Mouse (Mus musculus) liver, embryonic 11.5 days (tissue): Measurements from ENCODE around the gene Olfr543. TPM values are rescaled to one million over a fixed set of nuclear protein-coding genes. Genes with fewer than 3 reads are reported as not detected.
A peak's percentile ranks its signal among the peaks of the same experiment; 100 is the strongest.
"Not testable (repeated sequence)": the region's sequence is repeated elsewhere in the genome, so short reads cannot be mapped to it uniquely, and the experiment has no call there.

Experiments
- ATAC-seq: fragments of 200-750 bp; cut with Nextera tagmentation; replicated peaks from 2 replicates; pipeline ENCODE4 v1.8.0; 2017; ENCODE audit warnings: moderate number of reproducible peaks, mild to moderate bottlenecking, moderate TSS enrichment, moderate library complexity; ENCODE audit not compliant: low FRiP score
- DNase-seq: peaks from one replicate; pipeline ENCODE4 v3.0.0-alpha.2; 2017; ENCODE audit warnings: low spot score
- H3K27ac ChIP-seq: fragments of 300-500 bp; sonication (generic); 2 replicates; pipeline ENCODE4 v1.5.1; 2014; ENCODE audit warnings: mild to moderate bottlenecking, low read depth, low read length, control low read depth
- H3K27me3 ChIP-seq: fragments of 300-500 bp; sonication (generic); replicated peaks from 2 replicates; pipeline ENCODE4 v1.6.1; 2014; ENCODE audit warnings: low read length, mixed read lengths; ENCODE audit not compliant: control insufficient read depth, insufficient read depth
- H3K36me3 ChIP-seq: fragments of 300-500 bp; sonication (generic); 2 replicates; pipeline ENCODE4 v1.6.1; 2014; ENCODE audit warnings: mild to moderate bottlenecking, low read length, moderate library complexity, mixed read lengths; ENCODE audit not compliant: control insufficient read depth, insufficient read depth
- H3K4me1 ChIP-seq: fragments of 300-500 bp; sonication (generic); replicated peaks from 2 replicates; pipeline ENCODE4 v1.6.1; 2014; ENCODE audit warnings: low read length, mixed read lengths; ENCODE audit not compliant: control insufficient read depth, insufficient read depth
- H3K4me2 ChIP-seq: fragments of 300-500 bp; sonication (generic); 2 replicates; pipeline ENCODE4 v1.6.1; 2014; ENCODE audit warnings: mild to moderate bottlenecking, control low read depth, moderate library complexity
- H3K4me3 ChIP-seq: fragments of 300-500 bp; sonication (generic); 2 replicates; pipeline ENCODE4 v1.5.1; 2014; ENCODE audit warnings: low read depth, low read length, control low read depth
- H3K9ac ChIP-seq: fragments of 300-500 bp; sonication (generic); 2 replicates; pipeline ENCODE4 v1.6.1; 2014; ENCODE audit warnings: low read depth, low read length, control low read depth
- H3K9me3 ChIP-seq: fragments of 300-500 bp; sonication (generic); 2 replicates; pipeline ENCODE4 v1.6.1; 2016; ENCODE audit warnings: low read length, inconsistent platforms, mixed read lengths; ENCODE audit not compliant: control insufficient read depth
- WGBS: fragments of 180-500 bp; shearing (Covaris S2); extraction: QIAGEN DNeasy Blood & Tissue Kit; methylation state at CpG from one replicate; pipeline ENCODE4 v1.1.7; 2014; 5-methylcytosine and 5-hydroxymethylcytosine counted together
- polyA plus RNA-seq: library from polyadenylated mRNA; unstranded; fragments of >200 nt; fragmentation: Nextera tagmentation; extraction: Ambion mirVana; gene quantifications from 2 replicates; pipeline ENCODE4 v1.2.1, GENCODE M21; 2014

The Olfr543 gene
- polyA plus RNA-seq, 1 experiment from 2014 or later, result 0.47 TPM

- Histone ChIP-seq H3K36me3 (no peaks in the 10 kb centered on the region), H3K9me3 (no peaks in the 10 kb centered on the region), H3K27ac (no peak overlapping the region), H3K27me3 (peaks cover 6% of the 10 kb centered on the region; the same call in 1 of the 2 replicates), H3K9ac (no peak overlapping the region), H3K4me2 (no peak overlapping the region), H3K4me3 (no peak overlapping the region), H3K4me1 (no peaks in the 10 kb centered on the region; the same call in none of the 2 replicates)
- DNase-seq, result no peak
- WGBS, result 87% methylated on average over 6 of the region's 6 CpGs
- ATAC-seq, result no peak
Observed at GRCm38 (mm10) chr7:102508666-102509065, 27.2 kb upstream of the Olfr543 start.

GRCm38 (mm10) chr7:102508066-102508465, 26.6 kb upstream of the Olfr543 start:
- no peak overlapping the region for H3K4me2 ChIP-seq
- H3K27ac ChIP-seq, result no peak overlapping the region
- no peaks in the 10 kb centered on the region for H3K9me3 ChIP-seq
- peaks cover 6% of the 10 kb centered on the region; the same call in 1 of the 2 replicates for H3K27me3 ChIP-seq
- no peak for ATAC-seq
- no peak overlapping the region for H3K4me3 ChIP-seq
- H3K9ac ChIP-seq, result no peak overlapping the region
- no peaks in the 10 kb centered on the region for H3K36me3 ChIP-seq
- no peak for DNase-seq
- H3K4me1 ChIP-seq, result no peaks in the 10 kb centered on the region; the same call in 1 of the 2 replicates
- WGBS, result 86% methylated on average over 9 of the region's 9 CpGs

DNA sequence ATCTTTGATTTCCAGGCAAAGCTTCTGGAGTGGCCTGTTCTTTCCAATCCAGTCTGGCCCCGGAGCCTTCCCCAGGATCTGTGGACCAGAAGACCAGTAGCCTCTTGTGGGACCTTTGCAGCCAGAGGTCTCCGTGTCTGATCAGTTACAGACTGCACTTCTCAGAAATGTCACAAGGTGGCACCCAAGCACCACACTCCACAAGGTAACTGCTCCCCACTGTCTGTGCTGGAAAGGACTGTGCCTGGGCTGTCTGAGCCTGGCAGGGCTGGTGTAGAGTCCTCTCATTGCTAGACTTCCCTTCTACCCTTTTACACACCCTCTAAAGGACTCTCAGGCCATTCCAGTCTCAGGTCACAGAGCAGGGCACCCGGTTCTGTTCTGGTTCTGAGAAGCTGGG, 25.4 kb upstream of the Olfr543 start:
- no peak overlapping the region for H3K4me3 ChIP-seq

GRCm38 (mm10) chr7:102501986-102502385, 20.5 kb upstream of the Olfr543 start:
- no peak overlapping the region for H3K4me3 ChIP-seq
- no peaks in the 10 kb centered on the region for H3K36me3 ChIP-seq
- H3K27me3 ChIP-seq, result no peaks in the 10 kb centered on the region
- H3K9me3 ChIP-seq, result no peaks in the 10 kb centered on the region
- DNase-seq (no peak), ATAC-seq (no peak)
- whole genome bisulfite sequencing, result 73% methylated on average over 5 of the region's 5 CpGs
- H3K27ac ChIP-seq, result no peak overlapping the region
- H3K9ac ChIP-seq, result no peak overlapping the region
- no peak overlapping the region for H3K4me2 ChIP-seq
- no peaks in the 10 kb centered on the region for H3K4me1 ChIP-seq

More for the DNA sequence above, 25.4 kb upstream of the Olfr543 start:
- ATAC-seq (peak; percentile 65), DNase-seq (peak; percentile 63)
- Histone ChIP-seq H3K27ac (no peak overlapping the region), H3K9ac (no peak overlapping the region), H3K9me3 (no peaks in the 10 kb centered on the region), H3K4me2 (no peak overlapping the region), H3K27me3 (peaks cover 4% of the 10 kb centered on the region; the same call in 1 of the 2 replicates), H3K36me3 (no peaks in the 10 kb centered on the region), H3K4me1 (no peaks in the 10 kb centered on the region)
- WGBS, result 33% methylated on average over 3 of the region's 3 CpGs

- Histone ChIP-seq H3K4me2 (no peak within 1 kb of the TSS), H3K27me3 (no peaks in the 10 kb centered on the region), H3K4me1 (no peaks in the 10 kb centered on the region), H3K36me3 (no peaks in the 10 kb centered on the region), H3K4me3 (no peak within 1 kb of the TSS), H3K9me3 (no peaks in the 10 kb centered on the region), H3K27ac (no peak within 1 kb of the TSS), H3K9ac (no peak within 1 kb of the TSS)
- 59% methylated on average over 3 of the region's 3 CpGs for WGBS
- ATAC-seq (no peak), DNase-seq (no peak)
Observed at GRCm38 (mm10) chr7:102499473-102499872, 18.0 kb upstream of the Olfr543 start, which contains the start of gene Olfr545. Gene Olfr545, minus strand, starts transcription at chr7:102499573.

GRCm38 (mm10) chr7:102494416-102494815, 12.9 kb upstream of the Olfr543 start:
- not testable (repeated sequence) for H3K4me3 ChIP-seq, H3K27ac ChIP-seq, H3K4me2 ChIP-seq, DNase-seq, H3K27me3 ChIP-seq, H3K9ac ChIP-seq, H3K36me3 ChIP-seq, H3K9me3 ChIP-seq, H3K4me1 ChIP-seq
- 40% methylated on average over 7 of the region's 7 CpGs for WGBS
- peak; percentile 54; the same call in 1 of the 2 replicates for ATAC-seq

GRCm38 (mm10) chr7:102488161-102488560, 6.7 kb upstream of the Olfr543 start, which contains the start of gene Olfr544:
Gene Olfr544, minus strand, starts transcription at chr7:102488313.
- H3K9me3 ChIP-seq, result no peaks in the 10 kb centered on the region
- H3K9ac ChIP-seq, result no peak within 1 kb of the TSS
- H3K4me2 ChIP-seq, result no peak within 1 kb of the TSS
- no peak within 1 kb of the TSS for H3K4me3 ChIP-seq
- 42% methylated on average over 1 of the region's 1 CpGs for WGBS
- no peak within 1 kb of the TSS for H3K27ac ChIP-seq
- no peak for ATAC-seq
- H3K27me3 ChIP-seq, result no peaks in the 10 kb centered on the region
- no peaks in the 10 kb centered on the region for H3K36me3 ChIP-seq
- H3K4me1 ChIP-seq, result peaks cover 12% of the 10 kb centered on the region
- DNase-seq, result no peak

DNA sequence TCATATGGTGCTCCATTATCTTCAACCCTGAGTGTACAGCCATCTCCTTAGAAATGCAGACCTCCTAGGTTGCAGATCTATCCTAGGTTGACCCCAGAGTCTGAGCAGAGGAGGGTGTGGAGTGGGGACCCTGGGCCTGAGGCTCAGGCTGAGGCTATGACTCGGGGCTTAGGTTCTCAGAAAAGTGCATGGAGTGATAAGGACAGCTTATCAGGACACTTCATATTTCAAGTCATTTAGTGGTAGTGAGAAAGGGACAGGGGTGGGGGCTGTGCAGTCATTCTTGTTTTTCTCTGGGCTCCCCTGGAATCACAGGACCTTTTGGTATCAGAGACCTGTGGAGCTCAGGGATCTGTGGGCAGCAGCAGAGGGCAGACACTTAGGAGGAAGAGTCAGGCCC, 4.6 kb upstream of the Olfr543 start:
- DNase-seq (no peak), ATAC-seq (peak; percentile 84)
- Histone ChIP-seq H3K27me3 (no peaks in the 10 kb centered on the region), H3K9ac (no peak overlapping the region), H3K9me3 (no peaks in the 10 kb centered on the region), H3K27ac (no peak overlapping the region), H3K4me3 (no peak overlapping the region), H3K4me2 (no peak overlapping the region; the same call in 1 of the 2 replicates), H3K4me1 (peaks cover 12% of the 10 kb centered on the region), H3K36me3 (no peaks in the 10 kb centered on the region)
- 24% methylated on average over 1 of the region's 1 CpGs for WGBS

GRCm38 (mm10) chr7:102484766-102485165, 3.3 kb upstream of the Olfr543 start:
- H3K27me3 ChIP-seq, H3K36me3 ChIP-seq, H3K9ac ChIP-seq, H3K9me3 ChIP-seq, H3K4me3 ChIP-seq, H3K4me2 ChIP-seq, H3K27ac ChIP-seq, DNase-seq: not testable (repeated sequence)
- peak; percentile 32; the same call in 1 of the 2 replicates for ATAC-seq
- H3K4me1 ChIP-seq, result peaks cover 12% of the 10 kb centered on the region
- WGBS, result 58% methylated on average over 8 of the region's 8 CpGs
